Mouse (Mus musculus) telencephalon, adult 2 months (tissue): ENCODE data around the gene Map3k5.
A peak's percentile ranks its signal among the peaks of the same experiment; 100 is the strongest.

Experiments used
- DNase-seq: peaks from one replicate; pipeline ENCODE4 v3.0.0-alpha.2; 2011; ENCODE audit warnings: low read depth, low spot score

Map3k5 gene

GRCm38 (mm10) chr10:20105575-20105974 lies 171.3 kb downstream of the Map3k5 start:
- no peak for DNase-seq

DNA sequence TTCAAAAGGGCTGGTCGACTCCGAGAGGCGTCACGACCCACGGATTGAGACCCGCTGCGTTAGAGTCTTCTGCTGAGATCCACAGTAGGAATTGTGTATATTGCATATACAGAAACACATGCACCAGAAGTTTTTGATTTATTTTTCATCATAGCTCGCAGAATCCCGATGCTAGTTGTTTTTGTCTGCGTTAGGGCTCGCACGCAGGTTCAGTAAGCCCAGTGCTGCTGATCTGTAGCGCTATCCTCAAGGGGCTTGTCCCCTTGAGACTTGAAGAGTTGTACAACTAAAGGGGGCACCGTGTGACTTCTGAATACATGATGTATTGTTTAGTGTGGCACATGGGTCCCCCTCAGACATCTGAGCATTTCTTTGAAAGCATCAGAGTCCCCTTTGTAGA lies 172.8 kb downstream of the Map3k5 start:
- no peak for DNase-seq

DNA sequence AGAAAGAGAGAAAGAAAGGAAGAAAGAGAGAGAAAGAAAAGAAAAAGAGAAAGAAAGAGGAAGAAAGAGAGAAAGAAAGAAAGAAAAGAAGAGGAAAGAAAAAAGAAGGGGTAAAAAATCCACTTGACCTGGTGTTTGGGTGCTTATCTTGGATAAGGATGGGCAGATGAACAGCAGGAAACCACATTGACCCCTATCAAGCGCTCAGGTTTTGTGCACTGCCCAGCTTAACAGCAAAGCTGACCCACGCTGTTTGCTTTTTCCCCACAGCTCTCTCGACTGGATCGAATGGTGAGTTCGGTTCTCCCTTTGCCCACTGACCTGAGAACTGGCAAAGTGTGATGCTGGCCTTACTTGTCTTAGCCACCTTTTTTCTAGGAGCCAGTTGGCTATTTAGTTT lies 177.2 kb downstream of the Map3k5 start:
- no peak for DNase-seq

DNA sequence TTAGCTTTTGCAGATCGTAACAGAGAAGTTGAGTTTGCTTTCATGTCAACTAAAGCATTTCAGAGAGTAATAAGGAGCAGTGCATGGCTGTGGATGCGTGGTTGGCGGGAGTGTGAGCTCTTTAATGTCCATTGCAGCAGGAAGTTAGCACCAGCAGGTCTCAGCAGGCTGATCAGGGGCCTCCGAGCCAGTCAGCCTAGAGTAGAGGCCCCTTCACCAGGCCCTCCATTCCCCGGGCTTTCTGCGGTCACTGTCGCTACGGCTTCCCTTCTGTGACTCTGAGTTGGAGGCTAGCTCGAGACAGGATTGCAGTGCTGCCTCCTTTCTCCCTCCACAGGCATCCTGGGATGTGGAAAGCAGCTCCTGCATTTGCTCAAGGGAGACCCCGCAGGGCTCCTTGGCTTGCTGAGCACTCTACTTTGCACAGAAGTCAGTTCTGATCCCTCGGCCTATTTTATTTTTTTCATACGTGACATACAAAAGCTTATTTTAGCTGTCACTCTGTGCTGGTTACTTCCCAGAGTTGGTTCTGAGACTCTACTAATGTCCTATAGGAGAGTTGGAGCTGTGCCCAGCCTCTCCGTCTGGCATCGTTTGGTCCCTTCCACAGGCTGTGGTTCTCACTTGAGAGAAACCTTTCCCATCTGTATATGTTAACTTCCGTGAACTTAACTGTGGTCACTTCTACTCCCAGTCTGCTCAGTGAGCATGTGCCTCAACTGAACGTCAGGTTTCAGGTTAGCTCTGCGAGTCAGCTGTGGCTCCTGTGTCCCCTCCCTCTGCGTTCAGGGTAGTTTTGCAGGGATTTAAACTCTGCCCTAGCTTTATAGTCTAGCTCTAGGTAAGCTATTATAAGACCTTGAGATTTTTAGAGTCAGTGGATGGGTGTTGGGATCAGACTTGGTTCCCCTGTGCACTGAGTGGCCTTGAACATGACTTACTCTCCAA lies 178.0 kb downstream of the Map3k5 start:
- no peak for DNase-seq

DNA sequence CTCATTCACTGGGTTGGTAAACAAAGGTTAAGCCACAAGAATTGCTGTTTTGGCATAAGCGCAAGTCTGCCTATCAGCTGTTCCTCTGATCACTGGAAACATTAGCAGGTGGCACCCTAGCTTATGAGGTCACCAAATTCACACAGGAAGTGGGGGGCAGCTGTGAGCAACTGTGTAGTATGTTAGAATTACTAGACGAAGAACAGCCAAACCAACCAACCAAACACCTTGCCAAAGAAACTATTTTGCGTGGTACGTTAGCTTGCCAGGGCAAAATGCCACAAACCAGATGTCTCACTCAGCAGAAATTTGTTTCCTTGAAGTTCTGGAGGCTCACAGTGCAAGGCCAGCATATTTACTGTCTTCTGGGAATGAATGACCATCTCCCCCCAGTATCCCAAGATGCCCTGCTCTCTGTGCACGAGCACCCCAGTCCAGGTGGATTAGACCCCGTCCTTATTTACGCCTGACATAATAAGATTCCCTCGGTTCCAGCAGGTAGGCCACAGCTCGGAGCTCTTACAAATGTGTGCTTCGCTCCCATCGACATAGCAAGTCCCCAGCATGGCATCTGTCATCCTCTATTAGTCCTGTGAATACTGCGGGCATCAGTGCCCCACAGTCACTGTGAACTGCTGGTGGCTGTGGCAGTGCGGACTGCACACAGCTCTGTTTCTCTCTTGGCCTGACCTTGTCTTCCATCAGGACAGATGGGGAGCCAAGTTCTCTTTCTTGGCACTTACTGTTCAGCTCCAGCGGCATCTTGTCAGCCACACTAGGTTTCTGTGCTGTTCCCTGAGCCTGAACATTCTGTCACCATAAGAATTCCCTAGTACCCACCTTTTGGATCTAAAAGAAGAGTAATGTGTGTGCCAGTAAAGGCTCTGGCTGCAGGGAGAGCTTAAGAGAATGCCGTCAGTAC lies 185.5 kb downstream of the Map3k5 start:
- no peak for DNase-seq

DNA sequence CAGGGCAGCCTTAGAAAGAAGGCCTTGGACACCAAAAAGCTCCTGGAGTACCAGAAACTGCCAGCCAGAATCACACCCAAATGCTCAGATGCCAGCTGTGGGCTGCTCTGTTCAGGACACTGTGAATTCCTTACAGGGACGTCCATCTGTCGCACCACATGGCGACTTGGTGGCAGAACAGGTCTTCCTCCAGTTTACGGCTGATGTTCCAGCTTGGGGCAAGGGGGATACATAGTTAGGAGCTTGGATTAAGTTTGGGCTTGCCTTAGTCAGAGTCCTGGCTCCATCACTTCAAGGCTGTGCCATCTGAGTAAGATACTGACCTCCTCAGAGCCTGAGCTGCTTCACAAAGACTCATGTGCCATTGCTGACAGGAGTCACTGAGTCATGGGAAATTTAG lies 187.7 kb downstream of the Map3k5 start:
- DNase-seq, result no peak

- DNase-seq, result no peak
These were observed 189.1 kb downstream of the Map3k5 start for GRCm38 (mm10) chr10:20123401-20123800.

DNA sequence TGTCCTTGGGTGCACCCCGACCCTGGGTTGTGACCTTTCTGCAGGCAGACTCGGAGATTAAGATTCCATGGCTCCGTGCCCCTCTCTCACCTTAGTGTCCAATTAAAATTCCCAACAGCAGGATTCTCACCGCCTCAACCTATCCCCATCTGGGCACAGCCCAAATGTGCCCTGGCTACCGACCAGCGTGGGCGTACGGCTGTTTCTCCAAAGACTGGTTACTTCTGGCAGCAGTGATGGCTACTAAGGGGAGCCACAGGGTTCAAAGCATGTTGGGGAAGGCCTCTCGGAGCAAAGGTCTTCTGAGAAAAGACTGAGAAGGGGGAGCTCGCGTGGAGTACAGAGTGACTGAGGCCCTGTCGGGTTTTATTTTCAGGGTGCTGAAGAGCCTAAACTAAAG lies 190.3 kb downstream of the Map3k5 start:
- DNase-seq, result no peak

DNA sequence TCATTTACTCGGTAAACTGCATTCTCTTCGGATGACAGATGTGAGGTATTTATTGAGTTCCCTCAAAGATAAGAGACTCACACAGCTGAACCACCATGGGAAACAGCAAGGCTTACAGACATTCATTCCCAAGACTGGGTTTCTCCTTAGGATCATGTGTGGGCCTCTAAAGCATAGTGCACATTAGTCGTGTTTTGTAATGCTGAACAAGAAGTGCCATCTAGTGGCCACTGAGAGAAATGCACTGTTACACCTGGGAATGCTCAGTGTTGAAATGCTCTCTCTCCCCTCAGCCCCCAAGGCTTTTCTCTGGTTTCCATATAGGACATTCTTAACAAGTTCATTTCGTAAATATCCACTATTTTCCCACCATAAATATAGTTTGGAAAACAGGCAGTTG lies 191.0 kb downstream of the Map3k5 start:
- peak; percentile 47 for DNase-seq

- no peak for DNase-seq
These were observed 198.8 kb downstream of the Map3k5 start for GRCm38 (mm10) chr10:20132933-20133652.

GRCm38 (mm10) chr10:20135350-20136058 lies 201.2 kb downstream of the Map3k5 start:
- DNase-seq, result no peak

- DNase-seq, result no peak
These were observed 202.2 kb downstream of the Map3k5 start for GRCm38 (mm10) chr10:20136505-20136904.

DNA sequence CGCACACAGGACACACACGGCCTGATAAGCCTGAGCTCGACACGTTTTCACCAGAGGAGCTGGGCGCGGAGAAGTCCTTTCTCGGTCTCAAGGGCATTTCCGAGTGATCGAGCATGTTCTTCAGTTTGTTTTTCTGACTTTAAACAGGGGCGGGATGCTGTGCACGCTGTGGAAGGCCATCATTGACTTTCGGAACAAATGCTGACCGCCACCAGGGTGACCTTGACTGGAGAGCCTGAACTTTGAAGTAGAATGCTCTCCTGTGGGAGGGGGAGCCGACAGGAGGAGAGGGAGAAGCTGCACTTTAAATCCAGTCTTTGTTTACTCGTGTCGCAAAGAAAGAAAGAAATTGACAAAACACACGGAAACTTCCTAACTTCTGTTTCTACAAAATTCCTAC lies 207.1 kb downstream of the Map3k5 start:
- DNase-seq, result no peak

DNA sequence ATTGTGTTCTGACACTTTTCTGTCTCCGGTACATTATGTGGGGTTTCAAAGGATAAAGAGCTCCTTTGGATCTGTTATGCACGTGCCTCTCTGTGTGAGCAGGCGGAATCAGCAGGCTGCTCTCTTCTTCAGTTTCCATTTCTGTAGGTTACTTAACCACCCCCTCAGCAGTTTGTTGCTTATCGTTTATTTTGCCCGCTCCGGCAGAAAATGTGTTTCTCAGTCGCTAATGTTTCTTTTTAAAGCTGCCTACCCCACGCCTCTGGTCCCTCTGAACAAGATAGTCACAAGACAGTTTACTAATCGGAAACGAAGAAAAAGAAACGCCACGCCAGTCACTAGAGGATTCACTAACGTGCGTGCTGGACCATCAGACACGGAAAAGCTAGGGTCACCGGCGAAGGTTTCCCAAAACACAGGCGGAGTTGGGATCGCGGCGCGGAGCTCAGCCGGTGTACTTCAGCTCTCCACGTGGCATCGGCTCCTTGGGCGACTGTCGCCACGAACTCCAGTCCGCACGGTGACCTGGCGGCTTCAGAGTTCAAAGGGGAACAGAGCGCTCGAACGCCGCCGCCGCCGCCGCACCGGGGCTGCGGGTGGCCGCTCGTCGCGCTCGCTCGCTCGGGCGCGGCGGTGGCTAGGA lies 214.0 kb downstream of the Map3k5 start, which contains the start of gene Map7:
TSS of gene Map7 (plus strand) at position 342 of the 643 bp plus-strand sequence.
- DNase-seq, result no peak

DNA sequence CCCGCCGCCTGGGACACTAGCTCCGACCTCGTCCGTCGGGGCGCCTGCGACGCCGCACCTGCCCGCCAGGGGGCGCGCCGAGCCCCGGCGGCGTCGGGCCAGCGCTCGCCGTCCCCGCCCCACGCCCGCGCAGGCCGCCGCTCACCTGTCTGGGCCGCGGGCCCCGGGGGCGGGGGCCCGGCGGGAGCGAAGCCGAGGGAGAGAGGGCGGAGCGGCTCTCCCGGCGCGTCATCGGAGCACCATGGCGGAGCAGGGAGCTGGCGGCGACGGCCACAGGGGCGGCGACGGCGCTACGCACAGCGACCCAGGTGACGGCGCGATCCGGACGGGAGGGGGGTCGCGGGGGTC lies 214.5 kb downstream of the Map3k5 start:
- no peak for DNase-seq

DNA sequence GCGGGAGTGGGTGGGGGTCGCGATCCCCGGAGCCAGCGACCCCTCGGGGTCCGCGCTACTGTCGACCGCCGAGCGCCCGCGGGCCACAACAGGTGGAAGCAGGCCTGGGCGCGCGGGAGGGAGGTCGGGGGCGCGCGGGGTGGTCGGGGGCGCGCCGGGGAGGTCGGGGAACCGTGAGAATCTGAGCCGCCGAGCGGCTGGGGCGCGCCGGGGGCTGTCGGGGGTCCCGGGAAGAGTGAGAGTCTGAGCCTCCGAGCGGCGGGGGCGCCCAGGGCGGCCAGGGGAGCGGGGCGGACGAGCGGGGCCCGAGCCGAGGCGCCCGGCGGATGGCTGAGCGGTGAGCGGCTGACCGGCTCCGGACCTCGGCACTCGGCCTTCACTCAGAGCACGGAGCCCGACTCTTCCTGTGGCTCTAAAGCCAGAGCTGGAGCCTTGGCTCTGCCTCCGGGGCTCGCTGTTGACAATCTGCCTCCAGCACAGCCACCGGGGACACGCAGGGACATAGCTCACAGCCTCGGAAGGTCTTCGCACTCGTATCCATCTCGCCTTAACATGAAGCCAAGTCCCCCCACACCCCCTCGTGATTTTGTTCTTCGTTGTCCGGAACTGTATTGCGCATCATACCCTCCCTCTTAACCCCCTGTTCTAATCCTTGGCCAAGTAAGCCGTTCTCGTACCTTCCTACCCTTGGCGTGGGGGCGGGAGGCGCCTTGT lies 215.0 kb downstream of the Map3k5 start:
- no peak for DNase-seq

GRCm38 (mm10) chr10:20149835-20150355 lies 215.6 kb downstream of the Map3k5 start:
- no peak for DNase-seq

- no peak for DNase-seq
These were observed 217.9 kb downstream of the Map3k5 start for GRCm38 (mm10) chr10:20152131-20152530.

DNA sequence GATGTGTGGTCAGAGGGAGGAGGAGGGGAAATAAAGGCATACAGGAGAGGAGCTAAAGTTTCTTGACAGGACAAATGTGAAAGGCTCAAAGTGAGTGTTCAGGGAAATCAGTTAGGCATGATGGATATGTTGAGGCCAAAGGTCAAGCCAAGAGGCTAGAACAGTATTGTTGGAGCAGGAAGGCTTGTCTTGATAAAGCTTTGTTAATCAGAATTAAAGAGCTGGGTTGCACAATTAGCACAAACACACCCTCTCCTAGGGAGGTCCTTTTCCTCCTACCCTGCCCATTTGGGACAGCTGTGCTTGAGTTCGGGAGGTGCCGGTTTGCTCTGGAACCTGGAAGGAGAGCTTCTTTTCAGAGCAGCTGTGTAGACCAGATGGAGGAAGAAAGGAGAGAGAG lies 219.2 kb downstream of the Map3k5 start:
- no peak for DNase-seq

- no peak for DNase-seq
These were observed 221.1 kb downstream of the Map3k5 start for GRCm38 (mm10) chr10:20155401-20155800.
